Mouse (Mus musculus) colon, adult 2 months (tissue): ENCODE data around the gene Itgb6. TPM values are rescaled to one million over a fixed set of nuclear protein-coding genes. Genes with fewer than 3 reads are reported as not detected.

Source experiments
- polyA plus RNA-seq: library from polyadenylated mRNA; depleted of rRNA; stranded (reverse); fragments of >200 nt; gene quantifications from 2 replicates; pipeline ENCODE4 v1.2.3, GENCODE M21; 2012; rRNA removed

Gene Itgb6
- 20.7 and 24.3 TPM in 2 replicates for polyA plus RNA-seq

DNA sequence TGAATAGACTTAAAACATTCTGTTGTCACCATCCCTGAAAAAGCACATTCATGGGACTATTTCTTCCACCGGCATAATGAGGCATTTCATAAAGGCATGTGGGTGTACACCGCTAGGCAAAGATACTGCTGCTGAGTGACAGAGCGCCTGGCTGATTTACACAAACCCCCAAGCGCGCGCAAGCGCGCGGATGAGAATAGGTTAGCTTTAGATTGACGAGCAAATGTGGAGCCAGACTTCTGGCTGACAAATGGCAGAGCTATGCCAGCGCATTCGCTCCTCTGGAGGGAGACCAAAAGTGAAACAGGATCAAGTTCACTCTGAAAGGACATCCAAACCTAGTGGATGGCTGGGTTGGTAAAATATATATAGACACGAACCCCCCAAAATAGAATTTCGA lies at the start of gene Itgb6:
TSS of gene Itgb6 (minus strand) at position 130 of the 400 bp plus-strand sequence.

DNA sequence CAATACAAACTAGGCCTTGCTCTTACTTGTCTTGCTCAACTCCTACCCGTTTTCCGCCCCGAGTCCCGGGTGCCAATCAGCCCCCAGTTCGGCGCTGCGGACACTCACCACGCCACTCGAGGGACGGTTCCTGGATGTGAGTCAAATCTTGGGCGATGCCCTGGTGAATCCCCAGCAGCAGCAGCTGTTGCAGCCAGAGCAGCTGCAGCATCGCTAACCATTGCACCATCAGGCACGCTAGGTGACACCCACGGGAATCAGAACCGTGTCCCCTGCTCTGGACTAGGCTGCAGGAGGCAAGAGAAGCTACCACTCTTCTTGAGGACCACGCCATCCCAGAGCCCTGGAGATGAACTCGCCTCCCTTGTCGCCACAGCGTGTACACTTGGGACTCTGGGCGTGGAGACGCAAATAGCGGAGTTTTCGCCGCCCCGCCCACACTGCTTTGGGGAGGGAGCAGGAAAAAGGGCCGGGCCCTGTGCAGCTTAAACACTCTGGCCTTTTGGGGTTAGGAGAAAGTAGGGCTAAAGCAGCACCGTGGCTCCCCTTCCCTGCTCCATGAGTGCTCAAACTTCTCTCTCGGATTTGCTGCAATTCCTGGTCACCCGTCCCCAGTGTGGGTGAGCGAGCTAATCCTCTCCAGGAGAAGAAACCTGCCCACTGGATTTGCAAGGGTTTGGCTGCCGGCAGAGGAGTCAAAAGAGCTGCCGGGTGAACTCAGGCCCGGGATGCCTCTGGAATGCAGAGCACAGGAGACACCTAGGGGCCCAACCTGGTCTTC lies 169.4 kb downstream of the Itgb6 start, which contains the start of gene Pla2r1:
TSS of gene Pla2r1 (minus strand) at position 407 of the 781 bp plus-strand sequence.

Other genes with a start within 250 kb of the Itgb6 start
- gene Pla2r1, start 169.3 kb downstream of the Itgb6 start, polyA plus RNA-seq, result 2.4 and 2.5 TPM in 2 replicates
- gene Rbms1, start 240.5 kb upstream of the Itgb6 start, polyA plus RNA-seq, result 62.7 and 70.5 TPM in 2 replicates